Mouse (Mus musculus): ENCODE results near the gene Gdpd4. TPM values are rescaled to one million over a fixed set of nuclear protein-coding genes. Genes with fewer than 3 reads are reported as not detected.

The Gdpd4 gene
- polyA plus RNA-seq, 1 experiment from 2014 or later: not detected

DNA sequence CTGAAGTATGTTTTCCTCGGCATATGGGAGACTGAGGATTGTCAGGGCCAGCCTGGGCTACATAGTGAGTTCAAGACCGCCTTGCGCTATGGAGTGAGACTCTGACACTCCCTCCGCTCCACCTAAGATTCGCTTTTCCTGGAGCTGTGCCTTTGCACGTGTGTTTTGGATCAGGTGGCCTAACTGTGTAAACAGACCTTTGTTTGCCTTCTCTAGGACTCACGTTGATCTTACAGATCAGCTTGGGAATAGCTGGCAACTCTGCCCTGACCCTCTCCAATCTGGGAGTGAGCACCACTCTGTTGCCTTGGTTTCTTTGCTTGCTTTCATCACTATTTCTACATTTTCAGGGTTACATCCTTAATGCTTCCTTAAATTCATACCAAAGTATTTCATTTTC lies 82.9 kb downstream of the Gdpd4 start:
- Histone ChIP-seq H3K9me3 (ENCODE audit: control insufficient read depth, low read length) (no peaks in the 10 kb centered on the region), H3K27me3 (ENCODE audit: control insufficient read depth, insufficient read depth, low read length) (no peaks in the 10 kb centered on the region), H3K27ac (replicated peaks) (no peak overlapping the region), H3K4me2 (replicated peaks; ENCODE audit: low read depth) (no peak overlapping the region), H3K9ac (ENCODE audit: low read length) (no peak overlapping the region), H3K4me1 (replicated peaks; ENCODE audit: control insufficient read depth, insufficient read depth) (no peaks in the 10 kb centered on the region), H3K4me3 (ENCODE audit: low read depth, low read length) (no peak overlapping the region), H3K36me3 (ENCODE audit: control insufficient read depth, insufficient read depth, low read length) (no peaks in the 10 kb centered on the region)
- TF ChIP-seq EP300 (optimal IDR thresholded peaks at IDR 0.05): no peak
- no peak for TF ChIP-seq CTCF (IDR thresholded peaks at IDR 0.05; ENCODE audit: low read depth)
- ATAC-seq (ENCODE audit: low FRiP score, low TSS enrichment): peak; percentile 85
- 60% methylated on average over 7 of the region's 7 CpGs for WGBS
- peak; percentile 57 for DNase-seq (ENCODE audit: low spot score)

DNA sequence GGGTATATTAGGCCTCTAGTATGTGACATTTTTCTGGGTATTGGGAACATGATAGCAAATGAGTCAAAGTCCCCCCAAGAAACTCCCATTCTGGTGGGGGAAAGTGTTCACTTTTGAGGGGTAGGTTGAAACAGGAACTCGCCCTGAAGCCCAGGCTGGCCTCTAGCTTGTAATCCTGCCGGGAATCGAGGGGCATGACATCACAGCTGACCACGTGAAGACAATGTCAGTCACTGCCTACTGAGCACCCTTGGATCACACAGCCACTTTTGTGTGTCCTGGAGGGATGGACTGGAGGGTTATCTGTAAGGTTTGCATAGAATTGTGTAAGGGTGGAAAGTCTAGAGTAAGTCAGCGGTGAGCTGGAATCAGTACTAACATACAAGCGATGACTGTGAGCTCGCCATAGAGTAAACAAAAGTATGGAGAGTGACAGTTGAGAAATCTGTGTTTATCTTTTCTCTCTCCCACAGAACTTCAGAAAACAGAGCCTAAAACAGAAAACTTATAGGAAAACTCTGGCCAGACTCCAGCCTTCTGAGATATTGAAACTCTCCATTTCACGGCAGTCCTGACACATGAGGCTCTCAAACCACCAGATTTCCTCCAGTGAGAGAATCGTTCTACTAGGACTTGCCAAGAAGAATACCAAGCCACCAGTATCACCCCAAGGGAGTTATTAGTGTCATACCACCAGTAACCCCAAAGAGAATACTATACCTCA lies 128.5 kb downstream of the Gdpd4 start:
- Histone ChIP-seq H3K4me1 (replicated peaks; ENCODE audit: control insufficient read depth, insufficient read depth) (no peaks in the 10 kb centered on the region), H3K27me3 (ENCODE audit: control insufficient read depth, insufficient read depth, low read length) (no peaks in the 10 kb centered on the region), H3K4me2 (replicated peaks; ENCODE audit: low read depth) (no peak overlapping the region), H3K27ac (replicated peaks) (no peak overlapping the region), H3K9me3 (ENCODE audit: control insufficient read depth, low read length) (no peaks in the 10 kb centered on the region), H3K4me3 (ENCODE audit: low read depth, low read length) (no peak overlapping the region), H3K36me3 (ENCODE audit: control insufficient read depth, insufficient read depth, low read length) (no peaks in the 10 kb centered on the region), H3K9ac (ENCODE audit: low read length) (no peak overlapping the region)
- TF ChIP-seq CTCF (IDR thresholded peaks at IDR 0.05; ENCODE audit: low read depth) (no peak), EP300 (optimal IDR thresholded peaks at IDR 0.05) (no peak)
- no peak for ATAC-seq (ENCODE audit: low FRiP score, low TSS enrichment)
- 37% methylated on average over 9 of the region's 9 CpGs for WGBS
- DNase-seq (ENCODE audit: low spot score): no peak

DNA sequence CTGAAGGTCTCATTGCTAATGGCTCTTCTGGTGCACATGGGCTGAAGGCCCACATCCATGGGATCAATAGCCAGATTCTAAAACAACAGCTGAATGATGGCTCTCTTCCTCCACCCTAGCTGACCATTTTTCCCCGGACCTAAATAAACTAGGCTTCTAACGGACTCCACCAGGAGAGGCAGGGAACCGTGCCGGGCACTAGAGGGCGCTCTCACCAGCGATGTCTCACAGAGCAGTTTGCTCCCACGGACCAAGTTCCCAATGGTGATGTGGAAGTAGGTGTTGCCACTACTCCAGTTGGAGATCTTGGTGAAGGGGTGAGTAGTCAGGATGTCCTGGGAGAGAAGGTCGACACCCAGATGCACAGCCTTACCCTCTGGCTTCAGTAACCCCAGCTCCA lies 132.2 kb downstream of the Gdpd4 start:
- Histone ChIP-seq H3K27me3 (ENCODE audit: control insufficient read depth, insufficient read depth, low read length) (no peaks in the 10 kb centered on the region), H3K27ac (replicated peaks) (no peak overlapping the region), H3K4me1 (replicated peaks; ENCODE audit: control insufficient read depth, insufficient read depth) (no peaks in the 10 kb centered on the region), H3K36me3 (ENCODE audit: control insufficient read depth, insufficient read depth, low read length) (no peaks in the 10 kb centered on the region), H3K9ac (ENCODE audit: low read length) (no peak overlapping the region), H3K9me3 (ENCODE audit: control insufficient read depth, low read length) (no peaks in the 10 kb centered on the region), H3K4me3 (ENCODE audit: low read depth, low read length) (no peak overlapping the region), H3K4me2 (replicated peaks; ENCODE audit: low read depth) (no peak overlapping the region)
- ATAC-seq (ENCODE audit: low FRiP score, low TSS enrichment) (no peak), DNase-seq (ENCODE audit: low spot score) (peak; percentile 72)
- WGBS: 16% methylated on average over 8 of the region's 8 CpGs
- TF ChIP-seq EP300 (optimal IDR thresholded peaks at IDR 0.05) (no peak), CTCF (IDR thresholded peaks at IDR 0.05; ENCODE audit: low read depth) (peak; percentile 79)

DNA sequence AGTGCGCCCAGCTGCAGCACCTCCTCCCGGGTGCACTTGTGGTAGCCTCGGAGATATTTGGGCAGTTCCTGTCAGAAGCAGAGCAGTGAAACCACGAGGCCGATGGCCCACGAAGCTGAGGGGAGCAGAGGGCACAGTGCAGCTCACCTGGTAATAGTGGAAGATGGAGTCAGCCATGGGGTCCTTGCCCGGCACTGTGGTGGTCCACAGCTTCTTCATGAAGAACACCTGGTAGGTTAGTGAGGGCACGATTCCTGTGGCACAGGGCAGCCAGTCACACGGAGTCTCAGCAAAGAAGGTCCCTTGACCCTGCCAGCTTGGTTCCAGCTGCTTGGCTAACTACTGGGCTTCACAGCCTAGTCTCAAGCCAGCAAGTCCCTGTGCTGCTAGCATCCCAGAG lies 134.7 kb downstream of the Gdpd4 start:
- no peaks in the 10 kb centered on the region for H3K4me1 ChIP-seq (replicated peaks; ENCODE audit: control insufficient read depth, insufficient read depth)
- no peak overlapping the region for H3K4me3 ChIP-seq (ENCODE audit: low read depth, low read length)
- no peaks in the 10 kb centered on the region for H3K27me3 ChIP-seq (ENCODE audit: control insufficient read depth, insufficient read depth, low read length)
- H3K4me2 ChIP-seq (replicated peaks; ENCODE audit: low read depth): no peak overlapping the region
- DNase-seq (ENCODE audit: low spot score) (no peak), ATAC-seq (ENCODE audit: low FRiP score, low TSS enrichment) (no peak)
- TF ChIP-seq CTCF (IDR thresholded peaks at IDR 0.05; ENCODE audit: low read depth) (no peak), EP300 (optimal IDR thresholded peaks at IDR 0.05) (no peak)
- no peaks in the 10 kb centered on the region for H3K36me3 ChIP-seq (ENCODE audit: control insufficient read depth, insufficient read depth, low read length)
- no peaks in the 10 kb centered on the region for H3K9me3 ChIP-seq (ENCODE audit: control insufficient read depth, low read length)
- H3K9ac ChIP-seq (ENCODE audit: low read length): no peak overlapping the region
- 92% methylated on average over 9 of the region's 9 CpGs for WGBS
- H3K27ac ChIP-seq (replicated peaks): no peak overlapping the region

DNA sequence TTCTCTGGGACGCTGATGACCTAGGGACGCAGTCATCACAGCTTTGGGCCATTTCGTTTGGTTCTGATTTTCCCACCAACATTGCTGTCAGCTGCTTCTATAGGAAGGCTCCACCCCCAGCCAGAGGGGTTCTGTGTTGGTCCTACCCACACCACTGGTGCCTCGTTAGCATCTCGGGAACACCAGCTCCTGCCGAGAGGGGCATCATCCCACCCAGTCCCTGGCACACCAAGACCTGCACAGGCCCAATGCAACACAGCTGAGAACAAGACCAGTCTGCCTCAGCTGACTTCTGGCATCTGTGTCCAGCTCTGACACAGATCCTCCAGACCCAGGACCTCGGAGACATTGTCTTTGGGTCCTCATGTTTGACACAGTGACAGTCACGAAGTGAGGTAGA lies 135.2 kb downstream of the Gdpd4 start:
- no peaks in the 10 kb centered on the region for H3K9me3 ChIP-seq (ENCODE audit: control insufficient read depth, low read length)
- no peak overlapping the region for H3K4me3 ChIP-seq (ENCODE audit: low read depth, low read length)
- H3K36me3 ChIP-seq (ENCODE audit: control insufficient read depth, insufficient read depth, low read length): no peaks in the 10 kb centered on the region
- H3K9ac ChIP-seq (ENCODE audit: low read length): no peak overlapping the region
- no peaks in the 10 kb centered on the region for H3K4me1 ChIP-seq (replicated peaks; ENCODE audit: control insufficient read depth, insufficient read depth)
- ATAC-seq (ENCODE audit: low FRiP score, low TSS enrichment): no peak
- DNase-seq (ENCODE audit: low spot score): no peak
- TF ChIP-seq EP300 (optimal IDR thresholded peaks at IDR 0.05) (no peak), CTCF (IDR thresholded peaks at IDR 0.05; ENCODE audit: low read depth) (no peak)
- H3K4me2 ChIP-seq (replicated peaks; ENCODE audit: low read depth): no peak overlapping the region
- 90% methylated on average over 8 of the region's 8 CpGs for WGBS
- H3K27ac ChIP-seq (replicated peaks): no peak overlapping the region
- no peaks in the 10 kb centered on the region for H3K27me3 ChIP-seq (ENCODE audit: control insufficient read depth, insufficient read depth, low read length)

DNA sequence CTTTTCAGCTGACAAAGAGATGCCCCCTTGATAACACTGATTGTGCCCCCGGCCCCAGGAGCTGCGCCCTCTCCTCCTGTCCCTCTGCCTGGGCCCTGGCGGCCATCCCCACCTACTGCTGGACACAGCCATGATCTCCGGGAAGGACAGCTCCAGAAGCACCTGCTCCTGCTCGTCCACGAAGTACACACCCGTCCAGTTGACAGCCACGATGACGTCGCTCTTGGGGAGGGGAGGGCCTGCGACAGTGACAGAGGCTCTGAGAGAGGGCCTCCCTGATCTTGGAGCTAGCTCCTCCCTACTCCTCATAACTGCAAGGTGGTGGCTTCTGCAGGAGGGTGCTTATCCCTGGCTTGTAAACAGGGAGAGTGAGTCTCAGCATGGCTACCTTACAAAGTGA lies 146.5 kb downstream of the Gdpd4 start:
- H3K27me3 ChIP-seq (ENCODE audit: control insufficient read depth, insufficient read depth, low read length): no peaks in the 10 kb centered on the region
- H3K36me3 ChIP-seq (ENCODE audit: control insufficient read depth, insufficient read depth, low read length): no peaks in the 10 kb centered on the region
- H3K9me3 ChIP-seq (ENCODE audit: control insufficient read depth, low read length): no peaks in the 10 kb centered on the region
- no peak overlapping the region for H3K4me2 ChIP-seq (replicated peaks; ENCODE audit: low read depth)
- TF ChIP-seq EP300 (optimal IDR thresholded peaks at IDR 0.05) (no peak), CTCF (IDR thresholded peaks at IDR 0.05; ENCODE audit: low read depth) (no peak)
- DNase-seq (ENCODE audit: low spot score) (no peak), ATAC-seq (ENCODE audit: low FRiP score, low TSS enrichment) (no peak)
- H3K4me1 ChIP-seq (replicated peaks; ENCODE audit: control insufficient read depth, insufficient read depth): no peaks in the 10 kb centered on the region
- no peak overlapping the region for H3K4me3 ChIP-seq (ENCODE audit: low read depth, low read length)
- WGBS: 71% methylated on average over 11 of the region's 11 CpGs
- H3K27ac ChIP-seq (replicated peaks): no peak overlapping the region
- H3K9ac ChIP-seq (ENCODE audit: low read length): no peak overlapping the region

Data from stomach, postnatal 0 days (tissue).